Mouse (Mus musculus) erythroblast, embryonic 14.5 days (primary cell): Measurements from ENCODE around the gene Map3k4. TPM values are rescaled to one million over a fixed set of nuclear protein-coding genes. Genes with fewer than 3 reads are reported as not detected.

Experiments
- H3K27me3 ChIP-seq: 2 replicates; pipeline ENCODE4 v1.6.1; 2012; ENCODE audit warnings: inconsistent platforms; ENCODE audit not compliant: control insufficient read depth
- H3K36me3 ChIP-seq: 2 replicates; pipeline ENCODE4 v1.6.1; 2012; ENCODE audit warnings: mild to moderate bottlenecking, inconsistent platforms; ENCODE audit not compliant: control insufficient read depth
- H3K4me1 ChIP-seq: 2 replicates; pipeline ENCODE4 v1.6.1; 2012; ENCODE audit warnings: inconsistent platforms; ENCODE audit not compliant: control insufficient read depth
- H3K4me3 ChIP-seq: replicated peaks from 2 replicates; pipeline ENCODE3; 2012; ENCODE audit warnings: moderate library complexity, mild to moderate bottlenecking, inconsistent platforms
- H3K9me3 ChIP-seq: 2 replicates; pipeline ENCODE4 v1.6.1; 2012; ENCODE audit warnings: low read length, inconsistent platforms, mixed read lengths; ENCODE audit not compliant: control insufficient read depth
- GATA1 ChIP-seq: IDR thresholded peaks from 2 replicates; pipeline ENCODE4 v1.6.1; 2012; ENCODE audit warnings: low read length, inconsistent platforms, mixed read lengths
- TAL1 ChIP-seq: IDR thresholded peaks from 3 replicates; pipeline ENCODE4 v1.6.1; 2012; ENCODE audit warnings: low read length, inconsistent platforms, mixed read lengths
- polyA plus RNA-seq: library from polyadenylated mRNA; stranded (reverse); fragments of >175 nt; gene quantifications from 2 replicates; pipeline ENCODE4 v1.2.3, GENCODE M21; 2012

The Map3k4 gene
- polyA plus RNA-seq, 1 experiment = 0.93 TPM

GRCm38 (mm10) chr17:12277297-12277696, 41.3 kb downstream of the Map3k4 start:
- H3K36me3 ChIP-seq = peaks cover 23% of the 10 kb centered on the region

GRCm38 (mm10) chr17:12276496-12277200, 41.9 kb downstream of the Map3k4 start:
- Histone ChIP-seq H3K4me1 (peaks cover 5% of the 10 kb centered on the region), H3K9me3 (no peaks in the 10 kb centered on the region), H3K4me3 (no peak overlapping the region), H3K36me3 (peaks cover 27% of the 10 kb centered on the region), H3K27me3 (no peaks in the 10 kb centered on the region)
- TF ChIP-seq GATA1 (no peak), TAL1 (no peak)

More at GRCm38 (mm10) chr17:12277297-12277696, 41.3 kb downstream of the Map3k4 start:
- Histone ChIP-seq H3K9me3 (no peaks in the 10 kb centered on the region), H3K4me1 (peaks cover 5% of the 10 kb centered on the region), H3K4me3 (no peak overlapping the region), H3K27me3 (no peaks in the 10 kb centered on the region)
- TF ChIP-seq GATA1 = no peak
- TF ChIP-seq TAL1 = no peak

GRCm38 (mm10) chr17:12275756-12276155, 42.8 kb downstream of the Map3k4 start:
- Histone ChIP-seq H3K9me3 (no peaks in the 10 kb centered on the region), H3K36me3 (peaks cover 35% of the 10 kb centered on the region), H3K4me1 (peaks cover 5% of the 10 kb centered on the region), H3K4me3 (no peak overlapping the region), H3K27me3 (no peaks in the 10 kb centered on the region)
- TF ChIP-seq GATA1 (no peak), TAL1 (no peak)

DNA sequence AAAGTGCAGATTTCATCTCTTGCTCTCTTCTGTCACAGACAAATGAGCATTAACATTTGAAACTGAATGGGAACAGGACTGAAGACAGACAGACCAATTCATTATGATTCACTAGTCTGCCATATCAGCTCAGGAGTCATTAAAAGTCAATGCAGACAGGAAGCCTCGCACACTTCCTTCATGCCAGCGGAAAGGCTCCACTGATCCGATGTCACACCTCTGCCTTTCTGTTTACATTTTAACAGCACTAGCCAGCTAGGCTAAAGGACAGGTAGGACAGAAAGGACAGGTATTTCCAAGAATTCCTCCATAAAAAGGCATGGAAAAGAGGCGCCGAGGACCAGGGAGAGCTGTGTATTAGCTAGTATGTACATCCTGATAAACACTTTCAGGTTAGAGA, 45.6 kb downstream of the Map3k4 start:
- no peaks in the 10 kb centered on the region for H3K9me3 ChIP-seq
- peaks cover 2% of the 10 kb centered on the region; the same call in 1 of the 2 replicates for H3K4me1 ChIP-seq
- H3K36me3 ChIP-seq = peaks cover 53% of the 10 kb centered on the region
- TF ChIP-seq TAL1 (no peak), GATA1 (no peak)
- H3K4me3 ChIP-seq = no peak overlapping the region
- no peaks in the 10 kb centered on the region for H3K27me3 ChIP-seq

- no peak overlapping the region for H3K4me3 ChIP-seq
- peaks cover 2% of the 10 kb centered on the region; the same call in 1 of the 2 replicates for H3K4me1 ChIP-seq
- TF ChIP-seq GATA1 (no peak), TAL1 (no peak)
- no peaks in the 10 kb centered on the region for H3K9me3 ChIP-seq
- peaks cover 52% of the 10 kb centered on the region for H3K36me3 ChIP-seq
- H3K27me3 ChIP-seq = no peaks in the 10 kb centered on the region
These were observed 46.8 kb downstream of the Map3k4 start for GRCm38 (mm10) chr17:12271805-12272204.

DNA sequence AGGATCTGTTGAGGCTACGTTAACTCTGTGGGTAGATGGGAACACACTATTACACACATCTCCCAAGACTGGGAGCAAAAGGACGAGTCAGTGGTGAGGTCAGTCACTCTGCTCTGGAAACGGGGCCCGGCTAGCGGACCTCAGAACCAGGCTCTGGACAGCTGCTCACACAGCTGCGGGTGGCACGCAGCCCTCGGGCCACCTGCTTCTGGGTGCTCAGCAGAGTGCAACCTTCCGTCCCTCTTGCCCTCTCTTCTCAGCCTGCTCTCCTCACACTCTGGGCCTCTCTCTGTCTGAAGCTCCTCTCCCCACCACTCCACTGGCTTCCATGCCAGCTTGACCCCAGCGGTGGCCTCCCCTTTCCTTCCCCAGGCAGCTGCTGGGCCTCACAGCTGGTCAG, 50.1 kb downstream of the Map3k4 start:
- no peaks in the 10 kb centered on the region for H3K27me3 ChIP-seq
- H3K4me1 ChIP-seq = peaks cover 4% of the 10 kb centered on the region
- no peak overlapping the region for H3K4me3 ChIP-seq
- peaks cover 43% of the 10 kb centered on the region for H3K36me3 ChIP-seq
- no peaks in the 10 kb centered on the region for H3K9me3 ChIP-seq
- TF ChIP-seq GATA1 = no peak
- TF ChIP-seq TAL1 = no peak

- TF ChIP-seq TAL1 (no peak), GATA1 (no peak)
- Histone ChIP-seq H3K4me1 (peaks cover 2% of the 10 kb centered on the region), H3K4me3 (no peak overlapping the region), H3K27me3 (no peaks in the 10 kb centered on the region), H3K9me3 (no peaks in the 10 kb centered on the region), H3K36me3 (peaks cover 41% of the 10 kb centered on the region)
These were observed 50.5 kb downstream of the Map3k4 start for GRCm38 (mm10) chr17:12268091-12268490.

DNA sequence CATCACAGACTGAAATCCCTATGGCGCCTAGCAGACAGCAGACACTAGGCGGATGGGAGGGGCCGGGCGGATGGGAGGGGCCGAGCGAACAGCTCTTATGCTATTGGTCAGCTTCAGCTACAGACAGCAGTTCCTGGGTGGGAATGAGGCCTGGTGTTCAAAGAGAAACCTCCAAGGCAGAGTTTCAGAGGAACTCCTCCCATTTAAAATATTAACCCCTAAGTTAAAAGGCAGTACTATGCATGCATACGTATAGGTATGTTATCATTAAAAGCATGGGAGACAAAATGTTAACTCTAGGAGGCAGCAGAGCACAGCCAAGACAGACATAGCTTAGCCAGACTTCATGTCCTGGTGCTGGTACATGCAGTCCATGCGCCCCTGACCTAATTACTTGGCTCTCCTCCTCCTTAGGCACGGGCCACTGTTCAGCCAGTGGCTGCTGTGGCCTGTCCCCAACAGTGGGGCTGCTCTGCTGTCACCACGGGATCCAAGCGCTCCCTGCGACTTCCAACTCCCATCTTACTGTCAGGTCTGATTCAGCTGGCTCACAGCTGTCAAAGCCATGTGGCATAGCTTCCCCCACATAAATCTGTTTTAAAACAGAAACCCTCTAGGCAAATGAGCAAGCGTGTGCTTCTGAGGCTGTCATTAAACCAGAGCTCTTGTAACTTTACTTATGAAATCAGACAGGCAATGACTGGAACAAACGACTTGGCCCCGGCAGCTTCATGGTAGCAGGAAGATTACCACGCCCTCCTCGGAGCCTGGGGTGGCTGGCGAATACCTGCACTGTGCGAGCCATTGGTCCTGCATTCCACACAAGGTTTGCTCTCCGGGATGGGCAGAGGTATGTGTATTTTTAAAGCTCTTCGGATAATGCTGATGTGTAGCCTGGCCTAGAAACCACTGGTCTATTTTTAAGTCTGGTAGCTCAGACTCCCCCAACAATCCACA, 52.3 kb downstream of the Map3k4 start:
- Histone ChIP-seq H3K4me1 (peaks cover 2% of the 10 kb centered on the region), H3K27me3 (no peaks in the 10 kb centered on the region), H3K4me3 (no peak overlapping the region), H3K9me3 (no peaks in the 10 kb centered on the region), H3K36me3 (peaks cover 41% of the 10 kb centered on the region)
- TF ChIP-seq GATA1 (no peak), TAL1 (no peak)

- peaks cover 2% of the 10 kb centered on the region for H3K4me1 ChIP-seq
- no peak overlapping the region for H3K4me3 ChIP-seq
- TF ChIP-seq TAL1 (no peak), GATA1 (no peak)
- no peaks in the 10 kb centered on the region for H3K9me3 ChIP-seq
- peaks cover 41% of the 10 kb centered on the region for H3K36me3 ChIP-seq
- no peaks in the 10 kb centered on the region for H3K27me3 ChIP-seq
These were observed 54.3 kb downstream of the Map3k4 start for GRCm38 (mm10) chr17:12264293-12264692.
